Mouse (Mus musculus) heart, postnatal 0 days (tissue): ENCODE measurements around the gene Cdc27.

Experiments used
- CTCF ChIP-seq: IDR thresholded peaks from 2 replicates; pipeline ENCODE4 v1.5.1; 2016; ENCODE audit warnings: antibody characterized with exemption, control low read depth, low read depth
- EP300 ChIP-seq: IDR thresholded peaks from 2 replicates; pipeline ENCODE4 v1.6.1; 2016; ENCODE audit warnings: antibody characterized with exemption, low read depth

GRCm38 (mm10) chr11:104596365-104596764 lies 45.9 kb upstream of the Cdc27 start:
- no peak for TF ChIP-seq CTCF
- no peak for TF ChIP-seq EP300
